Mouse (Mus musculus): ENCODE measurements around the gene Olfr1195. TPM values are rescaled to one million over a fixed set of nuclear protein-coding genes. Genes with fewer than 3 reads are reported as not detected.
"Not testable (repeated sequence)": the region's sequence is repeated elsewhere in the genome, so short reads cannot be mapped to it uniquely, and the experiment has no call there.

Olfr1195 gene
- not detected in 2 replicates for polyA plus RNA-seq (2015; fragmentation: Nextera tagmentation; extraction: Ambion mirVana)

DNA sequence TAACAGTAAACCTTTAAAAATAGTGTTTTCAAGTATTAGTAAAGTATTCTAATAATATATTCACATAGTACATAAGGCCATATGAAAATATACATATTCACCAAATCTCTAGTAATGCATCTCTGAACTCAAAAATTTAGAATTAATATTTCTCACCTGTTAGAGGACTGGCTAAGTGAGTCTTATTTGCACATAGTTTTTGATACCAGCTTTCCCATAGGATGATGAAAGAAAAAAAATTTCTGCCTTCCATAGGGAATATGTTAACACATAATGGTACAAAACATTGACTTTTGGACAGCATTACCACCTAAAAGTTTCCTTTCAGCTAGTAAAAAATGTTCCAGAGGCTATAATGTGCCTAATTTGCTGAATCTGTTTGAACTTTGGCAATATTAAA is at the start of gene Olfr1195:
Gene Olfr1195, minus strand, starts transcription at position 101 of the 400 bp plus-strand sequence.
- H3K36me3 ChIP-seq, result no peaks in the 10 kb centered on the region
- no peak within 1 kb of the TSS for H3K4me3 ChIP-seq
- H3K4me1 ChIP-seq, result no peaks in the 10 kb centered on the region
- H3K27ac ChIP-seq, result no peak within 1 kb of the TSS
- H3K27me3 ChIP-seq, result no peaks in the 10 kb centered on the region
- ATAC-seq (ENCODE audit: insufficient number of reproducible peaks, insufficient read depth, low FRiP score, low TSS enrichment, low read depth), result no peak
- no peaks in the 10 kb centered on the region for H3K9me3 ChIP-seq
- no peak within 1 kb of the TSS for H3K4me2 ChIP-seq
- no peak within 1 kb of the TSS for H3K9ac ChIP-seq

GRCm38 (mm10) chr2:88732266-88732665 is 43.3 kb upstream of the Olfr1195 start, which contains the start of gene Olfr1197:
Olfr1197 (minus strand) TSS chr2:88732366.
- H3K4me3 ChIP-seq, result no peak within 1 kb of the TSS
- H3K27ac ChIP-seq, result no peak within 1 kb of the TSS
- H3K4me2 ChIP-seq, result no peak within 1 kb of the TSS
- no peak within 1 kb of the TSS for H3K9ac ChIP-seq
- no peaks in the 10 kb centered on the region for H3K4me1 ChIP-seq
- WGBS, result 81% methylated on average over 1 of the region's 1 CpGs
- no peak for ATAC-seq (ENCODE audit: insufficient number of reproducible peaks, insufficient read depth, low FRiP score, low TSS enrichment, low read depth)
- H3K27me3 ChIP-seq, result no peaks in the 10 kb centered on the region
- no peaks in the 10 kb centered on the region for H3K9me3 ChIP-seq
- no peaks in the 10 kb centered on the region for H3K36me3 ChIP-seq

- Histone ChIP-seq H3K36me3 (no peaks in the 10 kb centered on the region), H3K4me3 (no peak within 1 kb of the TSS), H3K27ac (no peak within 1 kb of the TSS), H3K27me3 (no peaks in the 10 kb centered on the region), H3K9me3 (no peaks in the 10 kb centered on the region), H3K4me2 (no peak within 1 kb of the TSS), H3K9ac (no peak within 1 kb of the TSS), H3K4me1 (no peaks in the 10 kb centered on the region)
- 86% methylated on average over 2 of the region's 2 CpGs for WGBS
- ATAC-seq (ENCODE audit: insufficient number of reproducible peaks, insufficient read depth, low FRiP score, low TSS enrichment, low read depth), result no peak
Measured at GRCm38 (mm10) chr2:88704497-88704896, 15.5 kb upstream of the Olfr1195 start, which contains the start of gene Olfr1196. Olfr1196 (minus strand) TSS chr2:88704597.

DNA sequence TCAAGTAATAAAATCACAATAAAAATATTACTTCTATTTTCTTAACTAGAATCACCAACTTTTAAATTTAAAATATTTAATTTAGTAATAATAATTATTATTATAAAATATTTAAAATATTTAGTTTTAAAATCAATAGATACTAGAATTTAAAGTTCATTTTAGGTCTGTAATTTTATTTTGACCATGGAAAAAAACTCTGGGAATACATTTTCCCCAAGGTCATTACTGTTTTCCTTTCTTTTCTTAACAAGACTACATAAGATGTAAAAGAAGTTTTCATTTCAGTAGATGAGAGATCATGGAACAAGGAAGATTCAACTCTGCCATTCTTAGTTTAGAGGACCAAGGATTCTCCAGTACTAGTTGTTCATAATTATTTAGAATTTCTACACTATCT is 13.7 kb downstream of the Olfr1195 start, which contains the start of gene Olfr1193:
Gene Olfr1193, plus strand, starts transcription at position 301 of the 400 bp plus-strand sequence.
- not testable (repeated sequence) for H3K27ac ChIP-seq; H3K27me3 ChIP-seq; H3K4me1 ChIP-seq; ATAC-seq (ENCODE audit: insufficient number of reproducible peaks, insufficient read depth, low FRiP score, low TSS enrichment, low read depth); H3K4me2 ChIP-seq; H3K9me3 ChIP-seq; H3K36me3 ChIP-seq; H3K9ac ChIP-seq; H3K4me3 ChIP-seq

GRCm38 (mm10) chr2:88648209-88648608 is 40.8 kb downstream of the Olfr1195 start, which contains the start of gene Olfr1192-ps1:
Olfr1192-ps1 (plus strand) TSS chr2:88648509.
- no peak for ATAC-seq (ENCODE audit: insufficient number of reproducible peaks, insufficient read depth, low FRiP score, low TSS enrichment, low read depth)
- Histone ChIP-seq H3K9me3 (no peaks in the 10 kb centered on the region), H3K36me3 (no peaks in the 10 kb centered on the region), H3K4me3 (no peak within 1 kb of the TSS), H3K27ac (no peak within 1 kb of the TSS), H3K4me2 (no peak within 1 kb of the TSS), H3K9ac (no peak within 1 kb of the TSS), H3K4me1 (no peaks in the 10 kb centered on the region), H3K27me3 (no peaks in the 10 kb centered on the region)
- WGBS, result 26% methylated on average over 1 of the region's 1 CpGs

GRCm38 (mm10) chr2:88640242-88640641 is 48.7 kb downstream of the Olfr1195 start, which contains the start of gene Olfr1191-ps1:
Olfr1191-ps1 (plus strand) TSS chr2:88640542.
- H3K27me3 ChIP-seq; H3K36me3 ChIP-seq; H3K9me3 ChIP-seq; H3K4me3 ChIP-seq; H3K4me2 ChIP-seq; ATAC-seq (ENCODE audit: insufficient number of reproducible peaks, insufficient read depth, low FRiP score, low TSS enrichment, low read depth); H3K9ac ChIP-seq; H3K27ac ChIP-seq; H3K4me1 ChIP-seq: not testable (repeated sequence)
- WGBS, result 88% methylated on average over 1 of the region's 1 CpGs

Other genes with a start within 250 kb of the Olfr1195 start
- not detected in 2 replicates for gene Gm13757, start 240.1 kb downstream of the Olfr1195 start, polyA plus RNA-seq (2015; fragmentation: Nextera tagmentation; extraction: Ambion mirVana)
- gene Olfr1183, start 234.3 kb downstream of the Olfr1195 start, polyA plus RNA-seq (2015; fragmentation: Nextera tagmentation; extraction: Ambion mirVana), result not detected in 2 replicates
- not detected in 2 replicates for gene Olfr1184, start 205.6 kb downstream of the Olfr1195 start, polyA plus RNA-seq (2015; fragmentation: Nextera tagmentation; extraction: Ambion mirVana)
- not detected in 2 replicates for gene Olfr1185-ps1, start 195.9 kb downstream of the Olfr1195 start, polyA plus RNA-seq (2015; fragmentation: Nextera tagmentation; extraction: Ambion mirVana)
- gene Olfr1186, start 170.6 kb downstream of the Olfr1195 start, polyA plus RNA-seq (2015; fragmentation: Nextera tagmentation; extraction: Ambion mirVana), result not detected in 2 replicates
- not detected in 2 replicates for gene Olfr1188, start 132.3 kb downstream of the Olfr1195 start, polyA plus RNA-seq (2015; fragmentation: Nextera tagmentation; extraction: Ambion mirVana)
- gene Olfr1189, start 102.7 kb downstream of the Olfr1195 start, polyA plus RNA-seq (2015; fragmentation: Nextera tagmentation; extraction: Ambion mirVana), result not detected in 2 replicates
- not detected in 2 replicates for gene Olfr1191-ps1, start 48.6 kb downstream of the Olfr1195 start, polyA plus RNA-seq (2015; fragmentation: Nextera tagmentation; extraction: Ambion mirVana)
- gene Olfr1192-ps1, start 40.7 kb downstream of the Olfr1195 start, polyA plus RNA-seq (2015; fragmentation: Nextera tagmentation; extraction: Ambion mirVana), result not detected in 2 replicates
- gene Olfr1193, start 13.6 kb downstream of the Olfr1195 start, polyA plus RNA-seq (2015; fragmentation: Nextera tagmentation; extraction: Ambion mirVana), result not detected in 2 replicates
- not detected in 2 replicates for gene Olfr1196, start 15.4 kb upstream of the Olfr1195 start, polyA plus RNA-seq (2015; fragmentation: Nextera tagmentation; extraction: Ambion mirVana)
- gene Olfr1197, start 43.2 kb upstream of the Olfr1195 start, polyA plus RNA-seq (2015; fragmentation: Nextera tagmentation; extraction: Ambion mirVana), result not detected in 2 replicates
- not detected in 2 replicates for gene Olfr1198, start 62.2 kb upstream of the Olfr1195 start, polyA plus RNA-seq (2015; fragmentation: Nextera tagmentation; extraction: Ambion mirVana)
- gene Olfr1199, start 71.3 kb upstream of the Olfr1195 start, polyA plus RNA-seq (2015; fragmentation: Nextera tagmentation; extraction: Ambion mirVana), result not detected in 2 replicates
- gene Olfr1200, start 81.3 kb upstream of the Olfr1195 start, polyA plus RNA-seq (2015; fragmentation: Nextera tagmentation; extraction: Ambion mirVana), result not detected in 2 replicates
- gene Olfr1201, start 103.8 kb upstream of the Olfr1195 start, polyA plus RNA-seq (2015; fragmentation: Nextera tagmentation; extraction: Ambion mirVana), result not detected in 2 replicates
- gene Olfr1202, start 125.3 kb upstream of the Olfr1195 start, polyA plus RNA-seq (2015; fragmentation: Nextera tagmentation; extraction: Ambion mirVana), result not detected in 2 replicates
- not detected in 2 replicates for gene Olfr1205, start 140.6 kb upstream of the Olfr1195 start, polyA plus RNA-seq (2015; fragmentation: Nextera tagmentation; extraction: Ambion mirVana)
- gene Olfr1204, start 160.1 kb upstream of the Olfr1195 start, polyA plus RNA-seq (2015; fragmentation: Nextera tagmentation; extraction: Ambion mirVana), result not detected in 2 replicates
- not detected in 2 replicates for gene Olfr1206, start 174.0 kb upstream of the Olfr1195 start, polyA plus RNA-seq (2015; fragmentation: Nextera tagmentation; extraction: Ambion mirVana)
- not detected in 2 replicates for gene Olfr1208, start 213.1 kb upstream of the Olfr1195 start, polyA plus RNA-seq (2015; fragmentation: Nextera tagmentation; extraction: Ambion mirVana)
- 0.10 TPM in 1 of 2 replicates, not detected in the other for gene Olfr1209, start 226.0 kb upstream of the Olfr1195 start, polyA plus RNA-seq (2015; fragmentation: Nextera tagmentation; extraction: Ambion mirVana)
- gene Olfr1211, start 248.9 kb upstream of the Olfr1195 start, polyA plus RNA-seq (2015; fragmentation: Nextera tagmentation; extraction: Ambion mirVana), result not detected in 2 replicates

Data from embryonic facial prominence, embryonic 13.5 days (tissue).